Mouse (Mus musculus): Measurements from ENCODE around the gene Proca1. TPM values are rescaled to one million over a fixed set of nuclear protein-coding genes. Genes with fewer than 3 reads are reported as not detected.
A peak's percentile ranks its signal among the peaks of the same experiment; 100 is the strongest.

Gene Proca1
- total and polyA plus RNA-seq, 2 experiments from 2014 or later = 1.9 to 5.8 TPM

DNA sequence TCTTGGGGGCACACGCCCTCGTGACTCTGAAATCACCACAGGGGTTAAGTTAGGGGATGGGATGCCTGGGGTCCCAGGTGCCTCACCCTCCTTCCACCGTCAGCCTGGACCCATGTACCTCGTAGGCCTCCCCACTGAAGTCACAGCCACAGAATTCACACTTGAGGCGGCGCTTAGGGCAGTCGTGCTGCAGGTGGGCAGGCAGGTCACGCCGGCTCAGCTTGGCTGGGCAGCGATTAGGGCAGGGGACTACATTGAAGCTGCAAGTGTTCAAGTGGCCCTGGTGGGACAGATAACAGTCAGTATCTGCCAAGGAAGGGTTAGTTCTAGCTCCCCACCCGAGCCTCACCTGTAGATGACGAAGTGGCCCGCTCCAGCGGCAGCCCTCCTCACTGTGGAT, 32.0 kb upstream of the Proca1 start:
- Histone ChIP-seq H3K27me3 (ENCODE audit: insufficient read depth, low read length) (no peaks in the 10 kb centered on the region), H3K9ac (replicated peaks; ENCODE audit: low read length) (no peak overlapping the region), H3K36me3 (ENCODE audit: insufficient read depth, low read length) (peaks cover 38% of the 10 kb centered on the region), H3K4me1 (ENCODE audit: insufficient read depth, low read length) (peaks cover 17% of the 10 kb centered on the region), H3K27ac (peak overlapping the region; percentile 98; the same call in 1 of the 2 replicates), H3K4me2 (ENCODE audit: low read depth, low read length) (no peak overlapping the region), H3K9me3 (ENCODE audit: low read length) (no peaks in the 10 kb centered on the region), H3K4me3 (ENCODE audit: low read length) (no peak overlapping the region)
- WGBS = 86% methylated on average over 14 of the region's 14 CpGs
- DNase-seq (ENCODE audit: low spot score) (no peak), ATAC-seq (no peak)
- TF ChIP-seq CTCF (IDR thresholded peaks at IDR 0.05; ENCODE audit: low read depth) = no peak

DNA sequence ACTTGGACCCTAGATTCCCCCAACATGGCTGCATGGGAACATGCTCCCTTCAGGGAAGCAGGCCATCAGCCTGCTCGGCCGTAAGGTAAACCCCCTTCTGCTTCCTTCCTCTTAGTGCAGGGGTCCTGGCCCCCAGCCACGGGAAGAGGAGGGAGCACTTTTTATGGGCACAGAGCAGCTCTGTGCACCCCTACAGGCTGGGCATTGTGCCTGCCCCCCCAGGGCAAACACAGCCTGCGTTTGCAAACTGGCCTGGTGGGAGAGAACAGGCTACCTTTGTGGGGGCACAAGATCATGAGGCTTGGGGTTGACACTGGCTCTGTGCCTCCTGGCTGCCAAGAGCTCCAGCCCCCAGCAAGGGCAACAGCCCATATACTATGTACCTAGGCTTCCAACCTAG, 31.2 kb upstream of the Proca1 start:
- 29% methylated on average over 4 of the region's 4 CpGs for WGBS
- DNase-seq (ENCODE audit: low spot score) = peak; percentile 67
- Histone ChIP-seq H3K27ac (peak overlapping the region; percentile 98), H3K4me1 (ENCODE audit: insufficient read depth, low read length) (peaks cover 19% of the 10 kb centered on the region), H3K4me3 (ENCODE audit: low read length) (no peak overlapping the region), H3K9ac (replicated peaks; ENCODE audit: low read length) (no peak overlapping the region; the same call in 1 of the 2 replicates), H3K4me2 (ENCODE audit: low read depth, low read length) (peak overlapping the region; percentile 82), H3K9me3 (ENCODE audit: low read length) (no peaks in the 10 kb centered on the region), H3K36me3 (ENCODE audit: insufficient read depth, low read length) (peaks cover 33% of the 10 kb centered on the region), H3K27me3 (ENCODE audit: insufficient read depth, low read length) (no peaks in the 10 kb centered on the region)
- TF ChIP-seq CTCF (IDR thresholded peaks at IDR 0.05; ENCODE audit: low read depth) = no peak
- ATAC-seq = 0 out of 2 replicates have a peak, but pooled peaks have one; percentile 1

DNA sequence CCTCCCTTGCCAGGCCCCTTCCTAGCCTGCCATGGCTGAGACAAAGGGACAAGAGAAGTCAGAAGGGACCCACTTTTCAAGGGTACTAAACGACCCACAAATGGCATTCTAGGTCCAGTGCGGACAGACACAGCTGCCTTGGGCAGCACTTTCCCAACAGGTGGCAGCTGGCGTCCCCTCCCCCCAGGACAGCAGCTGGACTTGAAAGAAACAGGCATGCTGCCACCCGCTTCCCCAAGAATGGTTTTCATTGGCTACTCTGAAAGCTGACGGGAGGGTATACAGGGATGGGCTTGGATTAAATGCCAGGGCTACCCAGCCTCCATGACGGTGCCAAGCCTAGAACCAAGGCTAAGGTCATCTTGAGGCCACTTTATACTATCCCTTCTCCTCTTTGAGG, 30.7 kb upstream of the Proca1 start:
- H3K27ac ChIP-seq = peak overlapping the region; percentile 98
- TF ChIP-seq CTCF (IDR thresholded peaks at IDR 0.05; ENCODE audit: low read depth) = no peak

DNA sequence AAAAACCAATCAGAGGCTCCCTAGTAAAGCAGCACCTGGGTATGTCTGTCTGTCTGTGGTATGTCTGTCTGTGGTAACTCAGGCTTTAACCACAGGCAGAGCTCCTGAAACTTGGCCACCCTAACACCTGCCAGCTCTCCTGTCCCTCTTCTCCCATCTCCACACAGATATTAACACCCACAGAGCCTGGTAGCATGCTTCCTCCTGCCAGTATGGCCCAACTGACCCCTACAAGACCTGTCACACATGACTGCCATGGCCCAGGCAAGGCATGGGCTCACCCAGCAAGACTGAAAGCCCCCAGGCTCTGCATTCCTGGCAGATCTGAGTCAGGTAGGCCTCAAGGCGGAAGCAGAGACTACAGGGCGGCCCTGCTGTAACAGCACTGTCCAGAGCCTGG, 30.1 kb upstream of the Proca1 start:
- Histone ChIP-seq H3K27me3 (ENCODE audit: insufficient read depth, low read length) (no peaks in the 10 kb centered on the region), H3K4me1 (ENCODE audit: insufficient read depth, low read length) (peaks cover 19% of the 10 kb centered on the region), H3K36me3 (ENCODE audit: insufficient read depth, low read length) (peaks cover 27% of the 10 kb centered on the region), H3K4me3 (ENCODE audit: low read length) (peak overlapping the region; percentile 98), H3K9me3 (ENCODE audit: low read length) (no peaks in the 10 kb centered on the region), H3K4me2 (ENCODE audit: low read depth, low read length) (peak overlapping the region; percentile 82), H3K27ac (peak overlapping the region; percentile 98), H3K9ac (replicated peaks; ENCODE audit: low read length) (peak overlapping the region; percentile 100)
- ATAC-seq (no peak), DNase-seq (ENCODE audit: low spot score) (no peak)
- 71% methylated on average over 2 of the region's 2 CpGs for WGBS
- TF ChIP-seq CTCF (IDR thresholded peaks at IDR 0.05; ENCODE audit: low read depth) = no peak

More for the DNA sequence above, 30.7 kb upstream of the Proca1 start:
- no peaks in the 10 kb centered on the region for H3K9me3 ChIP-seq (ENCODE audit: low read length)
- peak overlapping the region; percentile 98; the same call in 1 of the 2 replicates for H3K4me3 ChIP-seq (ENCODE audit: low read length)
- H3K27me3 ChIP-seq (ENCODE audit: insufficient read depth, low read length) = no peaks in the 10 kb centered on the region
- 15% methylated on average over 6 of the region's 6 CpGs for WGBS
- 0 out of 2 replicates have a peak, but pooled peaks have one; percentile 9 for ATAC-seq
- H3K9ac ChIP-seq (replicated peaks; ENCODE audit: low read length) = no peak overlapping the region; the same call in 1 of the 2 replicates
- DNase-seq (ENCODE audit: low spot score) = peak; percentile 75
- peaks cover 19% of the 10 kb centered on the region for H3K4me1 ChIP-seq (ENCODE audit: insufficient read depth, low read length)
- H3K36me3 ChIP-seq (ENCODE audit: insufficient read depth, low read length) = peaks cover 33% of the 10 kb centered on the region
- peak overlapping the region; percentile 82 for H3K4me2 ChIP-seq (ENCODE audit: low read depth, low read length)

DNA sequence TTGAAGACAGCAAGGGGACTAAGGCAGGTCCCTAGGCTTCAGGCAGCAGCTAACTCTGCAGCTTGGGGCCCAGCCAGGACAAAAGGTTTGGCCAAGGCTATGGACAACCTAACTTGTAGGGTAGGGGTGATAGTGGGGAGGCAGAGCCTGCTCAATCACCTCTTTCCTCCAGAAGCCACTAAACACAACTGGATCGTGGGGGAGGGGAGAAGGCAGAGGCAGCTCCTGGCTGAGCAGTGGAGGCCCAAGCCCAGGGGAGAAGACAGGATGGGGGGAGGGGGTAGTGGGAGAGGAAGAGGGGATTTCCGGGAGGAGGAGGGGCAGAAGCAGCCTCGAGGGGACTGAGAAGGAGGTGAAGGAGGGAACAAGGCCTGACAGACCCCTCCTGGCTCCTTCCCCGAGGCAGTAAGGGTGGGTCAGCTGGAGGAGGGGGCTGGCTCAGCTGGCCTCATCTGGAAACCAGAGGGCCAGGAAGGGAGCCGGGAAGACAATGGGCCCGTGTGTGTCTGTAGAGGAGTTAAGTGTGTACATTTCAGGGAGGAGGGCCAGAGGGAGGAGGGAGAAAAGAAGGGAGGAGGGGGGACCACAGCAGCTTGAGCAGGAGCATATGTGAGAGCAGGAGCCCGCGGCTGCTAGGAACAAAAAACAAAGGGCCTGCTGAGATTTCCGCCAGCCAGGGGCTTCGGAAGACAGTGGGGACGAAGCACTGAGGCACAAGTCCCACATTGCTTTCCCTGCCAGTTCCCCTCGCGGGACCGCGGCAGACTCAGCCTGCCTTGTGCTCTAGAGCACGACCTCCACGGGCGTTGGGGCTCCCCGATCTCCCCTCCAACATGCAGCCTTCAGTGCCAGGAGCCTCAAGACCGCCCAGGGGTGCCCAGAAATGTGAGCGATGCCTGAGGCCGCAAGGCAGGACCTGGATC, 29.2 kb upstream of the Proca1 start:
- Histone ChIP-seq H3K9ac (replicated peaks; ENCODE audit: low read length) (peak overlapping the region; percentile 100), H3K27ac (peak overlapping the region; percentile 98), H3K4me3 (ENCODE audit: low read length) (peak overlapping the region; percentile 98), H3K36me3 (ENCODE audit: insufficient read depth, low read length) (peaks cover 18% of the 10 kb centered on the region), H3K4me1 (ENCODE audit: insufficient read depth, low read length) (peaks cover 19% of the 10 kb centered on the region), H3K27me3 (ENCODE audit: insufficient read depth, low read length) (no peaks in the 10 kb centered on the region), H3K9me3 (ENCODE audit: low read length) (no peaks in the 10 kb centered on the region), H3K4me2 (ENCODE audit: low read depth, low read length) (peak overlapping the region; percentile 82)
- no peak for TF ChIP-seq CTCF (IDR thresholded peaks at IDR 0.05; ENCODE audit: low read depth)
- WGBS = under 1% methylated on average over 22 of the region's 22 CpGs
- DNase-seq (ENCODE audit: low spot score) (peak; percentile 71), ATAC-seq (peak; percentile 49; the same call in 1 of the 2 replicates)

DNA sequence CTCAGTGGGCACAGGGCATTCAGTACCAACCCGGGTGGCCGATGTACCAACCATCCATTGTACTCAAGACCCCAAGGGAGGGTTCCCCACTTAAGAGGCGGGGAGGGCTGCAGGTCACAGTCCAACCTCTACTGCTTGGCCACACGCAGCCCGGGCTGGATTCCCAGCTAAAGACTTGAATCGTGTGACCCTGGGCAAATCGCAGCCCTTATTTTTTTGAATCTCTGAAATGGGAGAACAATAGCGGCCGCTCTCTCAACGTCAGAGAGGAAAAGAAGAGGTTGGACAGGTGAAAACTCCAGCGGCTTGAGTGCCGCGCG, 28.6 kb upstream of the Proca1 start:
- Histone ChIP-seq H3K9ac (replicated peaks; ENCODE audit: low read length) (peak overlapping the region; percentile 100), H3K4me3 (ENCODE audit: low read length) (peak overlapping the region; percentile 98), H3K9me3 (ENCODE audit: low read length) (no peaks in the 10 kb centered on the region), H3K27ac (peak overlapping the region; percentile 98), H3K4me2 (ENCODE audit: low read depth, low read length) (peak overlapping the region; percentile 82), H3K27me3 (ENCODE audit: insufficient read depth, low read length) (no peaks in the 10 kb centered on the region), H3K4me1 (ENCODE audit: insufficient read depth, low read length) (peaks cover 19% of the 10 kb centered on the region), H3K36me3 (ENCODE audit: insufficient read depth, low read length) (peaks cover 17% of the 10 kb centered on the region)
- under 1% methylated on average over 14 of the region's 14 CpGs for WGBS
- ATAC-seq (0 out of 2 replicates have a peak, but pooled peaks have one; percentile 0), DNase-seq (ENCODE audit: low spot score) (no peak)
- TF ChIP-seq CTCF (IDR thresholded peaks at IDR 0.05; ENCODE audit: low read depth) = no peak

All from hindbrain, postnatal 0 days (tissue).